Mouse (Mus musculus): ENCODE data around the gene Nme3.

Nme3 gene

GRCm38 (mm10) chr17:24878531-24878930, 17.8 kb upstream of the Nme3 start:
- no peak for DNase-seq (ENCODE audit: low read depth, low spot score)

GRCm38 (mm10) chr17:24881738-24882440, 14.4 kb upstream of the Nme3 start:
- DNase-seq (ENCODE audit: low read depth, low spot score) = no peak

GRCm38 (mm10) chr17:24884391-24884790, 11.9 kb upstream of the Nme3 start:
- DNase-seq (ENCODE audit: low read depth, low spot score) = no peak

- DNase-seq (ENCODE audit: low read depth, low spot score) = no peak
Measured at GRCm38 (mm10) chr17:24885356-24886133, 10.8 kb upstream of the Nme3 start.

DNA sequence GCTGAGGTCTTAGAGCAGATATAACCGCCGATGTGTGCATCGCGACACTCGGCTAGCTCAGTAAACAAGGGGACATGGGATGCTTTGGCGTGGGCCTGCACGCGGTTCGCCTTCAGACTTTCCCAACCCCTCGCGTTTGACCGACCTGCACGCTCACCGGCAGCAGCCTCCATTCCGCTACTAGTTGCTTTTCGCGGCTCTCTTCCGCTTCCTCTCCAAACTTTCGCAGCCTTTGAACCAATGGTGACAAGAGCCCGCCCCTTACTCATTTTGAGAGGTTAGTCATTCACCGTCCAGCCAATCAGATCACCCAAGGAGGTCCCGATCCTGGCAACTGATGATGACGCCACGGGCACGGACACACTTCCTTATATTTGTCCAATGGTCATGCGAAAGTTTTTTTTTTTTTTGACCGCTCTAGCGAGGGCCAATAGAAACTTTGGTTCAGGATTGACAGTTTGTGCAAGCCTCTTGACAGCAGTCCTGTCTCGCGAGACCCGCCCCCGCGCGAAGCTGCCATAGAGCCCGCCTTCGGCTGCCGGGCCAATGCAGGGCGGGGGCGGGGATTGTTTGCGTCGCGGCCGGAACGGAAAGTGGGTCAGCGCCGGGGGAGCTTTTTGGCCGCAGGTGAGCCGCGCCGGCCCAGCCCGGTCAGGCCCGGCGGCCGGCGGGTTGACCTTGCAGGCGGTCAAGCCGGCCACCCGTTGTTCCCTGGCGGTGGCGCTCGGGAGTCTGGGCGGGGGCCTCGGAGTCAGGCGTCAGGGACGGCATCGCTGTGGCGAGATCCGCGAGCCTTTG, 10.0 kb upstream of the Nme3 start, which contains the start of the genes Nubp2 and Spsb3:
Gene Nubp2 (minus strand): TSS at position 216 of the 798 bp plus-strand sequence.
Gene Spsb3 (plus strand): TSS at position 510 of the 798 bp plus-strand sequence.
- DNase-seq (ENCODE audit: low read depth, low spot score) = peak; percentile 98

DNA sequence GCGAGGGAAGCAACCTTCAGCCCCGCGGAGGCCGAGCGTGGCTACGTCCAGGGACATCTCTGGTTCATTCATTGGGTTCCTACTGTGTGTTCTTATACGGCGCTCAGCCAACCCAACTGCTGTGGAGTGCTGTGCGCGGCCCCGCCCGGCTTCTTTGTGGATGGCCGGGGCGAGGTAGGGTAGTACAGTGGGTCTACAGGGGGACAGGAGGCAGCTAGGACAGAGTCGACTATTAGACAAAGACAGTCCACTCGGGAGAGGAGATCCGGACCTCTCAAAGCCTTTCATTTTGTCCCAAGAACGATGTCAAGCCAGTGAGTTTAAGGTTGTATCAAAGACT, 9.4 kb upstream of the Nme3 start:
- no peak for DNase-seq (ENCODE audit: low read depth, low spot score)

GRCm38 (mm10) chr17:24887291-24888080, 8.8 kb upstream of the Nme3 start:
- no peak for DNase-seq (ENCODE audit: low read depth, low spot score)

DNA sequence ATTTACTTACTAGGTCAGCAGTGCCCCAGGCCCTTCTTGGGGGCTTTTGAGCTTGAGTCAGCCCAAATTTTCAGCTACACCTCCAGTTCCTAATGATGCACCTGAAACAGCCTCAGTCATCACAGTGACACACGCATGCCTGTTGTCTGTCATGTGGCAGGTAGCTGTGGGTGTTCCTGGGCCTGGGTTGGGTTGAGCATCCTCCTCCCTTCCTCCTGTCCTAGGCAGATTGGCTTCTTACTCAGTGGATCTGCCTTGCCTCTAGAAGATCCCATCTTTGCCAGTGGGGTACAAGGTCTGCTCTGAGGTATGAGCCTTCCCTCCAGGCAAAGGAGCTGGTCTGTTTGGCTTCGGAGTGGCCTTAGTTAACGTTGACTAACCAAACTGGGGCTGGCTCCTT, 7.4 kb upstream of the Nme3 start:
- no peak for DNase-seq (ENCODE audit: low read depth, low spot score)

GRCm38 (mm10) chr17:24890151-24891092, 5.9 kb upstream of the Nme3 start:
- no peak for DNase-seq (ENCODE audit: low read depth, low spot score)

GRCm38 (mm10) chr17:24891321-24891720, 5.0 kb upstream of the Nme3 start:
- no peak for DNase-seq (ENCODE audit: low read depth, low spot score)

DNA sequence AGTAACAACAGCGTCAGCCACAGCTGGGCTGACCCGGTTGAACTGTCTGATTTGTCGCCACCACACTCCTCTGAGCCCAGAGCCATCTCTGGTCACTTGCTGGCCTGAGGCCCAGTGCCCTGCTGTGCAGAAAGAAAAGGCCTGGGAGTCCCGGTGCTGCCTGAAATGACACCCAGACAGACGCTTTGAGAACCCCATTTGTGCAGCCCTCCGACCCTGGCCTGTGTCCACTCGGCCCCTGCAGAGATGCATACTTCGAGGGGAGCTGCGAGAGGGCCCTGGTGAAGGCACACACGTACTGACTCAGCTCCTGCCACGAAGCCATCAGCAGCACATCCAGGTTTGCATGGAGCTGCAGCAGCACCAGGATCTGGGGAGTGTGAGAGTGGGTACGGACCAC, 3.5 kb upstream of the Nme3 start:
- no peak for DNase-seq (ENCODE audit: low read depth, low spot score)

- DNase-seq (ENCODE audit: low read depth, low spot score) = no peak
Measured at GRCm38 (mm10) chr17:24893276-24893675, 3.0 kb upstream of the Nme3 start.

DNA sequence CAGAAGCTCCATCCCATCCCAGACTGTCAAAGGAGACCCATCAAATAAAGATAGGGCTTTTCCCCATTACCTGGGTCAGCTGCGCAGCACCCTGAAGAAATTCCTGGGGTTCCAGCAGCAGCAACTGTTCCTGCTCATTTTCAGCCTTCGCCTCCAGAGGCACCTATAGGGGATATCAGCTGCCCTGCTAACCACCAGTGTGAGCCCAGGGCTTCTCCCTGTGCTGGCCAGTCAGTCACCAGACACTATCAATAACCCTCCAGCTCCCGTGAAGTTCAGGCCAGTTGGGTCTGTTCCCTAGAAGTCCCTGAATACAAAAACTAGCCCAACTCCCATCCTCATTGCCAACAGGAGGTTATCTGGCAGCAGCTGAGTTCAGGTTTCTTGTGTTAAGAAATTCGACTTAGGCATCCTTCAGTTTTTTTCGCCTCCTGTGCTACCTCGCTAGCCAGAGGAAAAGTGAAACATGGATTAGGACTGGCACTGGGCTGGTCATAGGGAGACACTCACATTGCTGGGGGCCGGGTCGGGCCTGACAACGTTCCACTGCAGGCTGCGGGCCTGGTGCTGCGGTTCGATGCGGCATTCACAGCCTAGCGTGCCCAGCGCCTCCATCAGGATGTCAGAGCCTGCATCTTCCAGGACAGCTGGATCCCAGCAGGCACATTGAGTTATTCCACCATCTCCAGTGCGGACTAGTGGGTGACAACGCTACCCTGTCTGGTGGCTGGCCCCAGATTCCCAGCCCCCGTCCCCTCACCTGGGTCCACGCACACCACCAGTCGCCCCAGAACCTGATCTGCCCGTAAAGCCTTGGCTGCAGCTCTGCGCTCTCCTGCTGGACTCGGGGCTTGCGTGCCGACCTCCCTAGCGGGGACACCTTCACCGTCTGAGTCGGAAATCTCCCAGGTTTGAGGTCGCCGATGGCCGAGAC, 2.0 kb upstream of the Nme3 start:
- DNase-seq (ENCODE audit: low read depth, low spot score) = no peak

GRCm38 (mm10) chr17:24894995-24895547, 1.2 kb upstream of the Nme3 start, which contains the start of the genes Eme2 and Mrps34:
TSS of gene Eme2 (minus strand) at chr17:24895087.
TSS of gene Mrps34 (plus strand) at chr17:24895116.
- peak; percentile 81 for DNase-seq (ENCODE audit: low read depth, low spot score)

GRCm38 (mm10) chr17:24895571-24896240, 594 bp upstream of the Nme3 start:
- DNase-seq (ENCODE audit: low read depth, low spot score) = no peak

- DNase-seq (ENCODE audit: low read depth, low spot score) = no peak
Measured at GRCm38 (mm10) chr17:24896993-24897269, 631 bp downstream of the Nme3 start.

DNA sequence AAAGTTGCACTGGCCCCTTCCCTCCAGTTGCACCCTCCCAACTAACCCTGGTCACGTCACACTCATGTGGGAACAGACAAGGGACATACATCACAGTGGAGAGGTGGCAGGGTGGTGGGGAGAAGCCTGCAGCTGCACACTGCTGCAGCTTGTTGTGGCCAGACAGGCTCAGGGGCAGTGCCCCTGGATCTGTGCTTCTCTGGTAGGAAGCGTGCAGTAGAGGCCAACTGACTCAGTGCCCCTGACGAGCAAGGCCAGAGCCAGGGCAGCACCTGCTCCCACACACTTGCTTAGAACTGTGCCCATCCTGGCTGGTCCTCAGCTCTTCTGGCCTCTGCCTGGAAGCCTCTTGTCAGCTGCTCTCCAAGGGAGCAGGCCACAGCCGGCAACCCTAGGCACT, 1.3 kb downstream of the Nme3 start:
- no peak for DNase-seq (ENCODE audit: low read depth, low spot score)

- no peak for DNase-seq (ENCODE audit: low read depth, low spot score)
Measured at GRCm38 (mm10) chr17:24898041-24898854, 1.9 kb downstream of the Nme3 start.

Data from retina, postnatal 7 days (tissue).